Mouse (Mus musculus) liver, postnatal 0 days (tissue): ENCODE data around the gene Pard6a. TPM values are rescaled to one million over a fixed set of nuclear protein-coding genes. Genes with fewer than 3 reads are reported as not detected.

ENCODE experiments used
- ATAC-seq: fragments of 200-750 bp; cut with Nextera tagmentation; 2 replicates; pipeline ENCODE4 v1.8.0; 2017; ENCODE audit warnings: mild to moderate bottlenecking, moderate library complexity
- DNase-seq: peaks from one replicate; pipeline ENCODE4 v3.0.0-alpha.2; 2016
- H3K27ac ChIP-seq: fragments of 300-500 bp; sonication (generic); 2 replicates; pipeline ENCODE4 v1.5.1; 2014; ENCODE audit warnings: antibody characterized with exemption, moderate library complexity, mild to moderate bottlenecking, low read depth
- H3K27me3 ChIP-seq: fragments of 300-500 bp; sonication (generic); 2 replicates; pipeline ENCODE4 v1.6.1; 2014; ENCODE audit warnings: low read length, control low read depth, mixed read lengths; ENCODE audit not compliant: insufficient read depth
- H3K36me3 ChIP-seq: fragments of 300-500 bp; sonication (generic); replicated peaks from 2 replicates; pipeline ENCODE4 v1.6.1; 2014; ENCODE audit warnings: mild to moderate bottlenecking, control low read depth, low read length, moderate library complexity, mixed read lengths; ENCODE audit not compliant: insufficient read depth
- H3K4me1 ChIP-seq: fragments of 300-500 bp; sonication (generic); 2 replicates; pipeline ENCODE4 v1.6.1; 2014; ENCODE audit warnings: antibody characterized with exemption, mild to moderate bottlenecking, control low read depth; ENCODE audit not compliant: insufficient read depth
- H3K4me2 ChIP-seq: fragments of 300-500 bp; sonication (generic); 2 replicates; pipeline ENCODE4 v1.6.1; 2014; ENCODE audit warnings: low read depth, mild to moderate bottlenecking, low read length, moderate library complexity, mixed read lengths
- H3K4me3 ChIP-seq: fragments of 300-500 bp; sonication (generic); 2 replicates; pipeline ENCODE4 v1.5.1; 2014; ENCODE audit warnings: low read depth, low read length
- H3K9ac ChIP-seq: fragments of 300-500 bp; sonication (generic); replicated peaks from 2 replicates; pipeline ENCODE4 v1.6.1; 2014; ENCODE audit warnings: mild to moderate bottlenecking, moderate library complexity
- H3K9me3 ChIP-seq: fragments of 300-500 bp; sonication (generic); 2 replicates; pipeline ENCODE4 v1.6.1; 2016; ENCODE audit warnings: mild to moderate bottlenecking, control low read depth, low read length, mixed read lengths
- CTCF ChIP-seq: sonication (generic); IDR thresholded peaks from 2 replicates; pipeline ENCODE4 v1.5.1; 2016; ENCODE audit warnings: antibody characterized with exemption, low read depth
- EP300 ChIP-seq: IDR thresholded peaks from 2 replicates; pipeline ENCODE4 v1.6.1; 2016; ENCODE audit warnings: antibody characterized with exemption, low read depth, mild to moderate bottlenecking
- WGBS: fragments of 180-500 bp; shearing (Covaris S2); extraction: QIAGEN DNeasy Blood & Tissue Kit; methylation state at CpG from one replicate; pipeline ENCODE4 v1.1.7; 2014; ENCODE audit not compliant: insufficient replicate concordance; 5-methylcytosine and 5-hydroxymethylcytosine counted together
- polyA plus RNA-seq: library from polyadenylated mRNA; unstranded; fragments of >200 nt; fragmentation: Nextera tagmentation; extraction: Ambion mirVana; gene quantifications from 2 replicates; pipeline ENCODE4 v1.2.1, GENCODE M21; 2015

Gene Pard6a
- polyA plus RNA-seq, 1 experiment from 2014 or later, result 6.6 TPM

- ATAC-seq (peak; percentile 14; the same call in 1 of the 2 replicates), DNase-seq (no peak)
- Histone ChIP-seq H3K4me1 (0 out of 2 replicates have a peak, but pooled peaks cover 3% of the 10 kb centered on the region), H3K9me3 (no peaks in the 10 kb centered on the region), H3K27ac (peak overlapping the region; percentile 77), H3K27me3 (no peaks in the 10 kb centered on the region), H3K36me3 (peaks cover 27% of the 10 kb centered on the region), H3K9ac (no peak overlapping the region), H3K4me2 (peak overlapping the region; percentile 61), H3K4me3 (peak overlapping the region; percentile 19; the same call in 1 of the 2 replicates)
- TF ChIP-seq EP300 (no peak), CTCF (no peak)
- 57% methylated on average over 6 of the region's 6 CpGs for WGBS
These were observed 14.4 kb upstream of the Pard6a start for GRCm38 (mm10) chr8:105686551-105686950.

DNA sequence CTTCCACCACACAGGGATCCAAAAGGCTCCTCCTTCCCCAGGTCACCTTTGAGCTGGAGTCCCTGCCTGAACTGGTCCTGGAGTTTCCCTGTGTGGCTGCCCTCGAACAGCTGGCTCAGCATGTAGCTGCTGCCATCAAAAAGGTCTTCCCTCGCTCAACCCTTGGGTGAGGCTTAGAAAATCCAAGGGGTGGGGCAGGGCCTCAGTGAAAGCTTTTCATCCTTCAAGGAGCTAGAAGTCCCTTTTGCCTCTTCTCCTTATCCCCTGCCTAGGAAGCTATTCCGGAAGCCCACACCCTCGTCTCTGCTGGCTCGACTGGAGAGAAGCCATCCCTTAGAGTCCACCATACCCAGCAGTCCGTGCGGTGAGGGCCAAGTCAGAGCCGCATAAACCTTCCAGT is 13.4 kb upstream of the Pard6a start:
- H3K36me3 ChIP-seq, result peaks cover 18% of the 10 kb centered on the region
- TF ChIP-seq CTCF, result no peak
- no peak for TF ChIP-seq EP300

GRCm38 (mm10) chr8:105688242-105688752 is 12.7 kb upstream of the Pard6a start:
- no peak overlapping the region for H3K9ac ChIP-seq
- H3K4me2 ChIP-seq, result no peak overlapping the region
- no peak overlapping the region for H3K27ac ChIP-seq
- WGBS, result 48% methylated on average over 14 of the region's 14 CpGs
- ATAC-seq, result no peak
- H3K4me3 ChIP-seq, result no peak overlapping the region
- H3K27me3 ChIP-seq, result no peaks in the 10 kb centered on the region
- DNase-seq, result no peak
- TF ChIP-seq CTCF (no peak), EP300 (no peak)
- H3K36me3 ChIP-seq, result peaks cover 10% of the 10 kb centered on the region
- H3K9me3 ChIP-seq, result no peaks in the 10 kb centered on the region
- H3K4me1 ChIP-seq, result 0 out of 2 replicates have a peak, but pooled peaks cover 3% of the 10 kb centered on the region

More for the DNA sequence above, 13.4 kb upstream of the Pard6a start:
- H3K4me2 ChIP-seq, result no peak overlapping the region
- 78% methylated on average over 8 of the region's 8 CpGs for WGBS
- no peaks in the 10 kb centered on the region for H3K27me3 ChIP-seq
- H3K9ac ChIP-seq, result no peak overlapping the region
- H3K4me3 ChIP-seq, result no peak overlapping the region
- H3K9me3 ChIP-seq, result no peaks in the 10 kb centered on the region
- H3K27ac ChIP-seq, result no peak overlapping the region
- H3K4me1 ChIP-seq, result 0 out of 2 replicates have a peak, but pooled peaks cover 3% of the 10 kb centered on the region
- ATAC-seq, result no peak
- DNase-seq, result no peak

GRCm38 (mm10) chr8:105689256-105689982 is 11.5 kb upstream of the Pard6a start:
- TF ChIP-seq CTCF (no peak), EP300 (no peak)
- H3K27ac ChIP-seq, result no peak overlapping the region
- H3K4me1 ChIP-seq, result peaks cover 12% of the 10 kb centered on the region
- no peaks in the 10 kb centered on the region; the same call in 1 of the 2 replicates for H3K36me3 ChIP-seq
- H3K9ac ChIP-seq, result no peak overlapping the region
- 77% methylated on average over 35 of the region's 35 CpGs for WGBS
- DNase-seq (no peak), ATAC-seq (no peak)
- H3K4me3 ChIP-seq, result no peak overlapping the region
- no peak overlapping the region for H3K4me2 ChIP-seq
- 0 out of 2 replicates have a peak, but pooled peaks cover 2% of the 10 kb centered on the region for H3K27me3 ChIP-seq
- H3K9me3 ChIP-seq, result no peaks in the 10 kb centered on the region

GRCm38 (mm10) chr8:105689983-105690360 is 11.0 kb upstream of the Pard6a start:
- WGBS, result 91% methylated on average over 9 of the region's 9 CpGs
- ATAC-seq (no peak), DNase-seq (no peak)
- TF ChIP-seq EP300, result no peak
- H3K27me3 ChIP-seq, result 0 out of 2 replicates have a peak, but pooled peaks cover 4% of the 10 kb centered on the region
- no peak overlapping the region for H3K27ac ChIP-seq
- H3K36me3 ChIP-seq, result no peaks in the 10 kb centered on the region; the same call in 1 of the 2 replicates
- no peak overlapping the region for H3K9ac ChIP-seq
- H3K9me3 ChIP-seq, result no peaks in the 10 kb centered on the region
- H3K4me1 ChIP-seq, result peaks cover 12% of the 10 kb centered on the region
- H3K4me3 ChIP-seq, result no peak overlapping the region
- no peak overlapping the region for H3K4me2 ChIP-seq

- no peak for DNase-seq
- Histone ChIP-seq H3K9me3 (no peaks in the 10 kb centered on the region), H3K4me1 (peaks cover 11% of the 10 kb centered on the region), H3K27me3 (0 out of 2 replicates have a peak, but pooled peaks cover 4% of the 10 kb centered on the region), H3K27ac (no peak overlapping the region), H3K4me2 (no peak overlapping the region), H3K36me3 (no peaks in the 10 kb centered on the region; the same call in 1 of the 2 replicates), H3K4me3 (no peak overlapping the region), H3K9ac (no peak overlapping the region)
- ATAC-seq, result no peak
- WGBS, result 75% methylated on average over 14 of the region's 14 CpGs
- TF ChIP-seq EP300 (no peak), CTCF (no peak)
These were observed 10.0 kb upstream of the Pard6a start for GRCm38 (mm10) chr8:105690978-105691377.
